22 mouse cellular contexts compared by ENCODE assay signal in genomic region chr3:90488576-90488975, GRCm38 (mm10).
"Had no signal": no experiment of that assay in that cellular context is flagged by ENCODE, and none has a peak within 500 bp of the region (broad histone marks: within the 10 kb centered on the region; RNA-seq: fewer than 3 reads in every experiment).

No protein-coding gene starts in this region.

- H3K4me3 ChIP-seq: limb, embryonic 10.5 days; limb, embryonic 13.5 days; liver, embryonic 12.5 days; liver, embryonic 15.5 days; lung, embryonic 15.5 days; megakaryocyte, embryonic 14.5 days; neural tube, embryonic 12.5 days; neural tube, embryonic 15.5 days; stomach, embryonic 15.5 days had no signal

- H3K9ac ChIP-seq: limb, embryonic 13.5 days; liver, embryonic 12.5 days; liver, embryonic 15.5 days; lung, embryonic 15.5 days; neural tube, embryonic 12.5 days; neural tube, embryonic 15.5 days; stomach, embryonic 15.5 days had no signal

- H3K27me3 ChIP-seq: limb, embryonic 13.5 days; liver, embryonic 12.5 days; liver, embryonic 15.5 days; lung, embryonic 15.5 days; megakaryocyte, embryonic 14.5 days; neural tube, embryonic 12.5 days; neural tube, embryonic 15.5 days; stomach, embryonic 15.5 days had no signal

- ATAC-seq: liver, embryonic 12.5 days had no signal

- H3K27ac ChIP-seq: limb, embryonic 10.5 days; limb, embryonic 13.5 days; liver, embryonic 12.5 days; liver, embryonic 15.5 days; lung, embryonic 15.5 days; neural tube, embryonic 12.5 days; neural tube, embryonic 15.5 days; stomach, embryonic 15.5 days had no signal

- H3K4me2 ChIP-seq: limb, embryonic 13.5 days; liver, embryonic 12.5 days; liver, embryonic 15.5 days; lung, embryonic 15.5 days; midbrain, embryonic 11.5 days; neural tube, embryonic 12.5 days; neural tube, embryonic 15.5 days; stomach, embryonic 15.5 days had no signal

- H3K9me3 ChIP-seq: limb, embryonic 10.5 days; limb, embryonic 13.5 days; liver, embryonic 12.5 days; liver, embryonic 15.5 days; lung, embryonic 15.5 days; megakaryocyte, embryonic 14.5 days; neural tube, embryonic 12.5 days; neural tube, embryonic 15.5 days; stomach, embryonic 15.5 days had no signal

- DNase-seq: kidney, adult 9 months; kidney, postnatal 14 days; kidney, postnatal 4 days; liver; lung, adult 18-20 months; lung, postnatal 10 days; lung, postnatal 36 days; midbrain, embryonic 14.5 days; retina, postnatal 1 day; right cerebral cortex, postnatal 25 days; spleen, adult 18-20 months; thymus, postnatal 25 days had no signal
